Mouse (Mus musculus): Measurements from ENCODE around the gene Slmap. TPM values are rescaled to one million over a fixed set of nuclear protein-coding genes. Genes with fewer than 3 reads are reported as not detected.
"Not testable (repeated sequence)": the region's sequence is repeated elsewhere in the genome, so short reads cannot be mapped to it uniquely, and the experiment has no call there.

The Slmap gene
- polyA plus RNA-seq, 1 experiment from 2014 or later, result 19.6 TPM

GRCm38 (mm10) chr14:26533267-26533666, 1.5 kb downstream of the Slmap start:
- no peak for DNase-seq (ENCODE audit: low spot score)

GRCm38 (mm10) chr14:26532752-26533151, 2.0 kb downstream of the Slmap start:
- no peak for DNase-seq (ENCODE audit: low spot score)

- DNase-seq (ENCODE audit: low spot score), result no peak
These were observed 3.1 kb downstream of the Slmap start for GRCm38 (mm10) chr14:26531410-26532313.

GRCm38 (mm10) chr14:26530350-26530749, 4.4 kb downstream of the Slmap start:
- no peak for DNase-seq (ENCODE audit: low spot score)

- DNase-seq (ENCODE audit: low spot score), result no peak
These were observed 6.4 kb downstream of the Slmap start for GRCm38 (mm10) chr14:26528296-26528695.

GRCm38 (mm10) chr14:26525955-26526354, 8.8 kb downstream of the Slmap start:
- no peak for DNase-seq (ENCODE audit: low spot score)

- DNase-seq (ENCODE audit: low spot score), result no peak
These were observed 11.6 kb downstream of the Slmap start for GRCm38 (mm10) chr14:26523082-26523481.

GRCm38 (mm10) chr14:26519831-26520230, 14.9 kb downstream of the Slmap start:
- no peak for DNase-seq (ENCODE audit: low spot score)

GRCm38 (mm10) chr14:26517843-26518242, 16.9 kb downstream of the Slmap start:
- DNase-seq (ENCODE audit: low spot score), result no peak

GRCm38 (mm10) chr14:26516232-26516631, 18.5 kb downstream of the Slmap start:
- DNase-seq (ENCODE audit: low spot score), result not testable (repeated sequence)

GRCm38 (mm10) chr14:26515802-26516201, 18.9 kb downstream of the Slmap start:
- peak; percentile 45 for DNase-seq (ENCODE audit: low spot score)

GRCm38 (mm10) chr14:26510545-26510944, 24.2 kb downstream of the Slmap start:
- no peak for DNase-seq (ENCODE audit: low spot score)

- no peak for DNase-seq (ENCODE audit: low spot score)
These were observed 26.6 kb downstream of the Slmap start for GRCm38 (mm10) chr14:26508150-26508549.

- no peak for DNase-seq (ENCODE audit: low spot score)
These were observed 27.4 kb downstream of the Slmap start for GRCm38 (mm10) chr14:26507361-26507760.

GRCm38 (mm10) chr14:26504541-26504940, 30.2 kb downstream of the Slmap start:
- DNase-seq (ENCODE audit: low spot score), result no peak

- no peak for DNase-seq (ENCODE audit: low spot score)
These were observed 34.4 kb downstream of the Slmap start for GRCm38 (mm10) chr14:26500136-26500933.

GRCm38 (mm10) chr14:26495021-26495420, 39.7 kb downstream of the Slmap start:
- peak; percentile 11 for DNase-seq (ENCODE audit: low spot score)

- DNase-seq (ENCODE audit: low spot score), result peak; percentile 77
These were observed 43.6 kb downstream of the Slmap start for GRCm38 (mm10) chr14:26491150-26491549.

- DNase-seq (ENCODE audit: low spot score), result no peak
These were observed 46.3 kb downstream of the Slmap start for GRCm38 (mm10) chr14:26488329-26489020.

- peak; percentile 47 for DNase-seq (ENCODE audit: low spot score)
These were observed 48.1 kb downstream of the Slmap start for GRCm38 (mm10) chr14:26486416-26487198.

- no peak for DNase-seq (ENCODE audit: low spot score)
These were observed 53.3 kb downstream of the Slmap start for GRCm38 (mm10) chr14:26481457-26481856.
